Mouse (Mus musculus): Measurements from ENCODE around the gene Cyb561. TPM values are rescaled to one million over a fixed set of nuclear protein-coding genes. Genes with fewer than 3 reads are reported as not detected.

The Cyb561 gene
- total and polyA plus RNA-seq, 3 experiments, result 8.2 to 17.0 (median 8.5) TPM

- Histone ChIP-seq H3K4me3 (no peak overlapping the region), H3K36me3 (ENCODE audit: control insufficient read depth, insufficient read depth, low read length) (no peaks in the 10 kb centered on the region), H3K27me3 (ENCODE audit: control insufficient read depth, insufficient read depth, low read length) (no peaks in the 10 kb centered on the region), H3K79me2 (replicated peaks; ENCODE audit: control insufficient read depth, insufficient read depth, low read length) (no peaks in the 10 kb centered on the region), H3K27ac (peak overlapping the region; percentile 58), H3K4me1 (ENCODE audit: control insufficient read depth, insufficient read depth, low read length) (peaks cover 15% of the 10 kb centered on the region), H3K9ac (ENCODE audit: low read depth, low read length) (no peak overlapping the region)
- peak; percentile 86 to 91 for DNase-seq
- WGBS, result 23% methylated on average over 6 of the region's 6 CpGs
- TF ChIP-seq EP300 (IDR thresholded peaks at IDR 0.05; ENCODE audit: insufficient read depth, low read depth, low read length), result peak; percentile 84; the same call in 1 of the 2 replicates
- peak; percentile 68 for TF ChIP-seq POLR2A (IDR thresholded peaks at IDR 0.05; ENCODE audit: insufficient read depth, low read depth, low read length)
- TF ChIP-seq CTCF (IDR thresholded peaks at IDR 0.05), result no peak
- intact Hi-C loops (cut with DNase I), result no loop called here
These were observed 16.9 kb downstream of the Cyb561 start for GRCm38 (mm10) chr11:105936200-105936599.

- TF ChIP-seq EP300 (IDR thresholded peaks at IDR 0.05; ENCODE audit: insufficient read depth, low read depth, low read length) (no peak), POLR2A (IDR thresholded peaks at IDR 0.05; ENCODE audit: insufficient read depth, low read depth, low read length) (no peak), CTCF (IDR thresholded peaks at IDR 0.05) (no peak)
- H3K4me3 ChIP-seq, result no peak overlapping the region
- WGBS, result 87% methylated on average over 8 of the region's 8 CpGs
- peaks cover 15% of the 10 kb centered on the region for H3K4me1 ChIP-seq (ENCODE audit: control insufficient read depth, insufficient read depth, low read length)
- no peak for DNase-seq
- H3K36me3 ChIP-seq (ENCODE audit: control insufficient read depth, insufficient read depth, low read length), result no peaks in the 10 kb centered on the region
- peak overlapping the region; percentile 23; the same call in 1 of the 2 replicates for H3K27ac ChIP-seq
- intact Hi-C loops (cut with DNase I), result no loop called here
- no peaks in the 10 kb centered on the region for H3K27me3 ChIP-seq (ENCODE audit: control insufficient read depth, insufficient read depth, low read length)
- no peak overlapping the region for H3K9ac ChIP-seq (ENCODE audit: low read depth, low read length)
- no peaks in the 10 kb centered on the region for H3K79me2 ChIP-seq (replicated peaks; ENCODE audit: control insufficient read depth, insufficient read depth, low read length)
These were observed 17.6 kb downstream of the Cyb561 start for GRCm38 (mm10) chr11:105935496-105935895.

- H3K36me3 ChIP-seq (ENCODE audit: control insufficient read depth, insufficient read depth, low read length), result no peaks in the 10 kb centered on the region
- DNase-seq, result peak in 1 of 2 experiments; percentile 53
- H3K27ac ChIP-seq, result peak overlapping the region; percentile 54
- H3K27me3 ChIP-seq (ENCODE audit: control insufficient read depth, insufficient read depth, low read length), result no peaks in the 10 kb centered on the region
- no peak overlapping the region for H3K9ac ChIP-seq (ENCODE audit: low read depth, low read length)
- no peak overlapping the region for H3K4me3 ChIP-seq
- no peaks in the 10 kb centered on the region for H3K79me2 ChIP-seq (replicated peaks; ENCODE audit: control insufficient read depth, insufficient read depth, low read length)
- TF ChIP-seq CTCF (IDR thresholded peaks at IDR 0.05) (no peak), EP300 (IDR thresholded peaks at IDR 0.05; ENCODE audit: insufficient read depth, low read depth, low read length) (0 out of 2 replicates have a peak, but pooled peaks have one; percentile 6)
- intact Hi-C loops (cut with DNase I), result no loop called here
- peaks cover 15% of the 10 kb centered on the region for H3K4me1 ChIP-seq (ENCODE audit: control insufficient read depth, insufficient read depth, low read length)
- 72% methylated on average over 6 of the region's 6 CpGs for WGBS
These were observed 18.3 kb downstream of the Cyb561 start for GRCm38 (mm10) chr11:105934816-105935215.

- Histone ChIP-seq H3K79me2 (replicated peaks; ENCODE audit: control insufficient read depth, insufficient read depth, low read length) (no peaks in the 10 kb centered on the region), H3K4me3 (no peak overlapping the region), H3K9ac (ENCODE audit: low read depth, low read length) (no peak overlapping the region), H3K27me3 (ENCODE audit: control insufficient read depth, insufficient read depth, low read length) (no peaks in the 10 kb centered on the region), H3K27ac (peak overlapping the region; percentile 54), H3K36me3 (ENCODE audit: control insufficient read depth, insufficient read depth, low read length) (no peaks in the 10 kb centered on the region), H3K4me1 (ENCODE audit: control insufficient read depth, insufficient read depth, low read length) (peaks cover 15% of the 10 kb centered on the region)
- TF ChIP-seq POLR2A (IDR thresholded peaks at IDR 0.05; ENCODE audit: insufficient read depth, low read depth, low read length) (no peak), CTCF (IDR thresholded peaks at IDR 0.05) (no peak), EP300 (IDR thresholded peaks at IDR 0.05; ENCODE audit: insufficient read depth, low read depth, low read length) (no peak)
- intact Hi-C loops (cut with DNase I), result no loop called here
- 60% methylated on average over 5 of the region's 5 CpGs for WGBS
- peak; percentile 39 to 53 for DNase-seq
These were observed 18.8 kb downstream of the Cyb561 start for GRCm38 (mm10) chr11:105934303-105934711.

GRCm38 (mm10) chr11:105933746-105934145 lies 19.4 kb downstream of the Cyb561 start:
- Histone ChIP-seq H3K27ac (peak overlapping the region; percentile 54; the same call in 1 of the 2 replicates), H3K36me3 (ENCODE audit: control insufficient read depth, insufficient read depth, low read length) (no peaks in the 10 kb centered on the region), H3K4me1 (ENCODE audit: control insufficient read depth, insufficient read depth, low read length) (peaks cover 15% of the 10 kb centered on the region), H3K79me2 (replicated peaks; ENCODE audit: control insufficient read depth, insufficient read depth, low read length) (no peaks in the 10 kb centered on the region), H3K9ac (ENCODE audit: low read depth, low read length) (no peak overlapping the region), H3K27me3 (ENCODE audit: control insufficient read depth, insufficient read depth, low read length) (no peaks in the 10 kb centered on the region), H3K4me3 (no peak overlapping the region)
- 83% methylated on average over 8 of the region's 8 CpGs for WGBS
- TF ChIP-seq CTCF (IDR thresholded peaks at IDR 0.05) (no peak), EP300 (IDR thresholded peaks at IDR 0.05; ENCODE audit: insufficient read depth, low read depth, low read length) (no peak), POLR2A (IDR thresholded peaks at IDR 0.05; ENCODE audit: insufficient read depth, low read depth, low read length) (no peak)
- DNase-seq, result no peak
- intact Hi-C loops (cut with DNase I), result no loop called here

DNA sequence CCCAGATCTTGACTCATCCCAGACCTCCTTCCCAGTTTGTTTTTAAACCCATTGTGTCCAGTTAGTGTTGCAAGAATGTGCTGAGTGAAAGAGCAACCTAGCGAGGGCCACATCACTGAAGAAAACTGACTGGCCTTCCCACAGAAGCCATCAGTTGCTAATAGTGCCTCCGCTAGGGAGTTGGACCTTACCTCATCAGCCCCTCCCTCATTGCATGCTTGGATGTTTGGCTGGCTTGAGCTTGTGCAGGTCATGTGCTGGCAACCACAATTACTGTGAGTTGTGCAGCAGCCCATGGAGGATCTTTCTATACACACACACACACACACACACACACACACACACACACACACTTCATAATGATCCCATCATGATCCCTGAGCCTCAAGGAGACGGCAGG lies 21.8 kb downstream of the Cyb561 start:
- intact Hi-C loops (cut with DNase I), result no loop called here
- Histone ChIP-seq H3K27me3 (ENCODE audit: control insufficient read depth, insufficient read depth, low read length) (no peaks in the 10 kb centered on the region), H3K4me1 (ENCODE audit: control insufficient read depth, insufficient read depth, low read length) (peaks cover 6% of the 10 kb centered on the region), H3K27ac (no peak overlapping the region), H3K36me3 (ENCODE audit: control insufficient read depth, insufficient read depth, low read length) (no peaks in the 10 kb centered on the region), H3K79me2 (replicated peaks; ENCODE audit: control insufficient read depth, insufficient read depth, low read length) (no peaks in the 10 kb centered on the region), H3K4me3 (no peak overlapping the region), H3K9ac (ENCODE audit: low read depth, low read length) (no peak overlapping the region)
- WGBS, result 83% methylated on average over 3 of the region's 3 CpGs
- TF ChIP-seq CTCF (IDR thresholded peaks at IDR 0.05), result no peak
- TF ChIP-seq POLR2A (IDR thresholded peaks at IDR 0.05; ENCODE audit: insufficient read depth, low read depth, low read length), result no peak
- TF ChIP-seq EP300 (IDR thresholded peaks at IDR 0.05; ENCODE audit: insufficient read depth, low read depth, low read length), result no peak
- no peak for DNase-seq

All from heart, adult 2 months (tissue).